Mouse (Mus musculus) E14TG2a.4 (cell line): ENCODE data around the gene Kcnmb2.
A peak's percentile ranks its signal among the peaks of the same experiment; 100 is the strongest.

Experiments
- H3K27me3 ChIP-seq: 2 replicates; pipeline ENCODE4 v1.6.1; 2014; ENCODE audit warnings: low read length, control low read depth; ENCODE audit not compliant: insufficient read depth
- H3K36me3 ChIP-seq: 2 replicates; pipeline ENCODE4 v1.6.1; 2014; ENCODE audit warnings: low read length, control low read depth; ENCODE audit not compliant: insufficient read depth
- H3K4me1 ChIP-seq: replicated peaks from 2 replicates; pipeline ENCODE4 v1.6.1; 2014; ENCODE audit warnings: low read depth, low read length, control low read depth
- H3K4me3 ChIP-seq: replicated peaks from 2 replicates; pipeline ENCODE4 v1.5.1; 2014; ENCODE audit warnings: mild to moderate bottlenecking, low read length
- H3K9me3 ChIP-seq: 2 replicates; pipeline ENCODE4 v1.6.1; 2014; ENCODE audit warnings: low read length, control low read depth
- CTCF ChIP-seq: conservative IDR thresholded peaks from 2 replicates; pipeline ENCODE4 v1.5.1; 2014; ENCODE audit warnings: low read length
- NANOG ChIP-seq: IDR thresholded peaks from 2 replicates; pipeline ENCODE4 v1.6.1; 2014; ENCODE audit warnings: borderline replicate concordance, low read length, mixed read lengths
- POU5F1 ChIP-seq: IDR thresholded peaks from 2 replicates; pipeline ENCODE4 v1.6.1; 2014; ENCODE audit warnings: low read length, borderline replicate concordance

Gene Kcnmb2

DNA sequence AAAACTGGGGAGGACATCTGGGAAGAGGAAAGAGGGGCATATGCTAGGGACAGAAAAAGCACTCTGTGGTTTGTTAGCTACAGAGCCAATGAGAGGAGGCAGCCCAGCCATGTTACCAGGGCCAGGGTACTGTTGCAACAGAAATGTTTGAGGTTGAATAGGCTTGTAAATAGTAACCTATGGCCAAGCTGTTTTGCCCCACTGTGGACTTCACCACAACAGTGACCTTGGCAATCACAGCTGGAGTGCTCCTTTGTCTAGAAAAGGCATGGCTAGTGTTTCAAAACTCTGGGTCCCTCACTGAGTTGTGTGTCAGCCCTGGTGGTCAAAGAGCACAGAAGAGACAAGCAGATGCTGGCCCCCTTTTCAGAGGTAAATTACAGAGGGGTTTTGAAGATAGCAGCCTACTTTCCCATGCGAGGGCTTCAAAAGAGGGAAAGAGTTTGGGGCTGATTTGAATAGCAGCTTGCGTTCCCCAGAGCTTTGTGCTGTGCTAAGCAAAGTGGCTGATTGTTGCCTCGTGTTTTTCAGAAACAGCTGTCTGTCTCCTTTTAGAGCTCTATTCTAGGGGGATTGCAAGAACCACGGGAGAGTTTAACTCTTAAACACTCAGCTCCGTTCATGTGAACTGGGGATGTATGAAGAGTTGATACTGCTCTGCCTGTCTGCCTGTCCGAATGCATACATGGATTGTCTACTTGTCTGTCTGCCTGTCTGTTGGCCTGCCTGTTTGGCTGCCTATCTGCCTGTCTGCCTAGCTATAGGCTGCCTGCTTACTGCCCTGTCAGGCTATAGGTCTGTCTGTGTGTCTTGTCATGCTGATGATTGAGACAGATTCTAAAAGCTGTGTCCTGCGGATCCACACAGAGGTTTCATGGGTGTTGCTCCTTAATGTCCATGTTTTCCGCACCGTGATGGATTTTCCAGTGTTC lies 165.0 kb downstream of the Kcnmb2 start:
- no peak overlapping the region for H3K4me3 ChIP-seq
- H3K4me1 ChIP-seq = peaks cover 14% of the 10 kb centered on the region
- H3K27me3 ChIP-seq = no peaks in the 10 kb centered on the region
- H3K9me3 ChIP-seq = no peaks in the 10 kb centered on the region
- no peaks in the 10 kb centered on the region for H3K36me3 ChIP-seq
- no peak for TF ChIP-seq POU5F1
- TF ChIP-seq CTCF = no peak
- no peak for TF ChIP-seq NANOG

DNA sequence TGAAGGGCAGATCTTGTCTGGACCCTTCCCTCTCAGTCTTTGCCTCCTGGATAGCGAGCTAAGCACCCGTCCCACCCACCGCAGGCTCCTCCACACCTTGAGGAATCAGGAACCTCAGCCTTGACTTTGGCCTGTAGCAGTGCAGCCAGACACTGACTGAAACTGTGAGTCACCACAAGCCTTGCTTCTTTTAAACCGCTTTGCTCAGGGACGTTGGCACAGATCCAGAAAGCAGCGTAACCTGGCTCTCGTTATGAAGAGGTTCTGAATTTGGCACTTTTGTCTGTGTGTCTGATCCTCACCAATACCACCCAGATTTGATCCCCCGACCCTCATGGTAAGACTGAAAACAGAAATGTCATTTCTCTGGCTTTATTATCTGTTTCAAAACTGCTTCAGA lies 171.6 kb downstream of the Kcnmb2 start:
- H3K4me3 ChIP-seq = no peak overlapping the region
- H3K4me1 ChIP-seq = no peaks in the 10 kb centered on the region
- peaks cover 6% of the 10 kb centered on the region; the same call in 1 of the 2 replicates for H3K9me3 ChIP-seq
- H3K27me3 ChIP-seq = no peaks in the 10 kb centered on the region
- no peak for TF ChIP-seq CTCF
- TF ChIP-seq POU5F1 = no peak
- no peaks in the 10 kb centered on the region for H3K36me3 ChIP-seq

DNA sequence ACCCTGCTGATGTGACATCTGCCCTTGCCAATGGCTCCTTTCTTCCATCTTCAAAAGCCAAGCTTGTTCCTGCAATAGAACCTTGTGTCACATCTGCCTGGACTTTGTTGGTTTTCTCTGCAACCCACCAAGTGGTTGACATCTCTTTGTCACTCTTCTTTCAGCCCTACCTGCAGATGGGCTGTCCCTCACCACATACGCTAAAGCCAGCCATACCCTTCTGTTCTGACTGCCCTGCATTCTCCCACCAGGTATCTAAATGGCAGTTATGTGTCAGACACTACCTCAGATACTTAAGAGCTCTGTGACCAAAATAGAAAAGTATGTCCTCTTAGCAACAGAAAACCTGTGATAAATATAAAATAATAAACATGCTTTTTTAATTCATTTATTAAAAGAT lies 186.5 kb downstream of the Kcnmb2 start:
- Histone ChIP-seq H3K27me3 (no peaks in the 10 kb centered on the region), H3K4me3 (no peak overlapping the region), H3K9me3 (no peaks in the 10 kb centered on the region), H3K4me1 (no peaks in the 10 kb centered on the region), H3K36me3 (no peaks in the 10 kb centered on the region)
- TF ChIP-seq POU5F1 = no peak

DNA sequence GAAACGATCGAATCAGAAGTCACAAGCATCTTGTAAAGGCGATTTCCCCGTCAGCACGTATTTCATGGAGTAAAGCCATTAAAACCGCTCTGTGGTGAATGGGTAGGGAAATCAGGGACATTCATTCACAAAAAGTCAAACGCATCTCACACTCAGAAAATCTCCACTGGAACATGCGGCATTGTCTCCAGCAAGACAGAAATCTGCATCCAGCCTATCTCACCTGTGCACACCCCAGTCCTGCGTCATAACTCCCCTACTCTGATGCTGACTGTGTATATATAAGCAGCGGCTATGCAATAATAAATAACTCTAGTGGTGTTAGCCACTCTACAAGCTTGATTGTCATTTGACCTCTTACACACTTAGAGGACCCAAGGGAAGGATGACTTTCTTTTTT lies 199.1 kb downstream of the Kcnmb2 start:
- Histone ChIP-seq H3K36me3 (no peaks in the 10 kb centered on the region), H3K27me3 (no peaks in the 10 kb centered on the region), H3K4me3 (no peak overlapping the region), H3K9me3 (no peaks in the 10 kb centered on the region), H3K4me1 (no peaks in the 10 kb centered on the region)
- TF ChIP-seq CTCF (no peak), NANOG (no peak), POU5F1 (no peak)

DNA sequence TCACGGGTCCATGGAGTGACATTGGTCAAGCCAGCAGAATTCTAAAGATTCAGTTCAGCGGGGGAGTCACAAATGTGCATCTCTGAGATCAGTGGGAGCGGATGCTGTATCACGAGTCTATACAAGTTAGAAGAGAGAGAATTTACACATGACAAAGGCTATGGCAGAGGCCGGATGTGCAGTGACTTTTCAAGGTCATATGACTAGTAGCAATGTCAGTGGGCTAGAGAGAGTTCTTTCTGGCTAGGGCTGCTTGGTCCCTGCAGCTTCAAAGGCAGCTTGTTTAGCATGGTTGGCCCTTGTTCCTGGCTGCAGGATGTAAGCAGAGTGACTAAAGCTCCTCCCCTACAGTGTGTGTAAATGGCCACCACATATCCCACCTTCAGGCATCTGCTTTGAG lies 217.5 kb downstream of the Kcnmb2 start:
- Histone ChIP-seq H3K9me3 (peaks cover 4% of the 10 kb centered on the region), H3K4me3 (no peak overlapping the region), H3K4me1 (peaks cover 32% of the 10 kb centered on the region), H3K27me3 (no peaks in the 10 kb centered on the region), H3K36me3 (no peaks in the 10 kb centered on the region)
- TF ChIP-seq NANOG (peak; percentile 12; the same call in 1 of the 2 replicates), CTCF (no peak)

DNA sequence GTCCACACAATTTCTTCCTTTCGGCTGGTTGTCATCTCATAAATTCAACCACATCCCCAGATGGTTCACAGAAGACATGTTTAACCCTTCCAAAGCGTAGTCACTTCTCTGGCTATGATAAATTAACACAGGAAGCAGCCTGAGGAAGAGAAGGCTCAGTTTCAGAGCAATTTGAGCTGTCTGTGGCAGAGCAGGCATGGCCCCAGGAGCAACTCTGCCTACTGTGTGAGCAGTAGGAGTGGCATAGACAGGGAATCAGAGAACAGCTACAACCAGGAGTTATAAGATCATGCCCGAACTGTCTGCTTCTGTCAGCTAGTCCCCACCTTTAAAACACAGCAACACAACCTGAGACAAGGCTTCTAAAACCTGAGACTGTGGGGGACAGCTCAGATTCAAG lies 219.4 kb downstream of the Kcnmb2 start:
- peaks cover 32% of the 10 kb centered on the region for H3K4me1 ChIP-seq
- H3K36me3 ChIP-seq = no peaks in the 10 kb centered on the region
- TF ChIP-seq NANOG (no peak), CTCF (no peak), POU5F1 (no peak)
- no peak overlapping the region for H3K4me3 ChIP-seq
- peaks cover 4% of the 10 kb centered on the region for H3K9me3 ChIP-seq
- no peaks in the 10 kb centered on the region for H3K27me3 ChIP-seq

DNA sequence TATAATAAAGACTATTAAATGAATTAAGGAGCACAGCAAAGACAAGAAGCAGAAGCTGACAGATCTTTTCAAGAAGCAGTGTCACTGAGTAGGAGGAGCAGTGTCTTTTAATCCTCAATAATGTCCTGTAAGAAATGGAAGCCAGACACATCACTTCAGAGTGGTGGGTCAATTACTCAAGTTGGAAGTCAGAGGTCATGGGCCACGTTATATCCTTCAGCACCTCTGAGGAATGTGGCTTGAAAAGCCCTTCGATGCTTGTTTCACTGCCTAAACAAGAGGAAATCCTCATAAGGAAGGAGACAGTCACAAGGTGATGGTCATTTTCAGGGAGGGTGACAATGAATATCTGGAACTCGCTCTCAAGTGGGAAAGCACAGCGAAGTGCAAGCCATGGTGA lies 223.1 kb downstream of the Kcnmb2 start:
- Histone ChIP-seq H3K4me3 (no peak overlapping the region), H3K4me1 (peaks cover 27% of the 10 kb centered on the region), H3K9me3 (no peaks in the 10 kb centered on the region), H3K27me3 (no peaks in the 10 kb centered on the region), H3K36me3 (no peaks in the 10 kb centered on the region)
- no peak for TF ChIP-seq POU5F1
- no peak for TF ChIP-seq NANOG
- no peak for TF ChIP-seq CTCF

DNA sequence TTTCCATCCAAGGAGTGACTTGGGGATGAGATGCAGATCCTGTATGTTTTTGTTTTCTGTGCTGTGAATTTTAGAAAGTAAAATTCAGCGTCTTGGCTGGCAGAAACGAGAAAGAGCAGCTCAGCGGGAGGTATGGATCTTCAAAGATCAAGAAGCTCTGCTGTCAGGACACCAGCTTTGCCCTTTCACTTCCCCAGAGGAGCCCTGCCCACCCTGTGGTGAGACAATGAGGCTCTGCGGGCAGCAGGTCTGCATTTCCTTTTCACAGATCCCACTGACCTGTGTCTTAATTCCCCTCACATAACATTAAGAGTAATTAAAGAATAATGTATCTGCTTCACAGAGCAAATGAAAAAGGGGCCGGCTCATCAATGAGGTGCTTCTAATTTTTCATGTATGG lies 226.1 kb downstream of the Kcnmb2 start:
- H3K27me3 ChIP-seq = no peaks in the 10 kb centered on the region
- peaks cover 12% of the 10 kb centered on the region for H3K4me1 ChIP-seq
- no peak for TF ChIP-seq NANOG
- no peak for TF ChIP-seq POU5F1
- TF ChIP-seq CTCF = no peak
- H3K9me3 ChIP-seq = no peaks in the 10 kb centered on the region
- no peak overlapping the region for H3K4me3 ChIP-seq
- H3K36me3 ChIP-seq = no peaks in the 10 kb centered on the region

DNA sequence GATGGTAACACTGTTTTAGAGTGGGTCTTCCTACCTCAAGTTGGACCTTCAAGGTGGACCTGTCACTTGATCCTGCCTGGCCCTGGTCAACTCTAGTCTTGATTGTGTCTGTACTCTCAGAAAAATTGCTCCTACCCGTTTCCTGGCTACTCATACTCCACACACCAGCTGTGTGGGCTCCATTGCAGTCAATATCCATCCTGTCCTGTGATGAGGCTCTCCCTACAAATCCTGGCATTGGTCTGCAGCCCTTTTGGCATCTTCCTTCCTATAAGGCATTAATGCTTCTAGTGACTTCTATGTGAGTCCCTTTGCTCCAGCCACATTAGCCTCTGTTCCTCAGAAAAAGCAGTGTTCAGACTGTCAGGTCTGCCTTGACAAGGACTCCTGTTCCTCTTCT lies 228.4 kb downstream of the Kcnmb2 start:
- H3K27me3 ChIP-seq = no peaks in the 10 kb centered on the region
- H3K9me3 ChIP-seq = no peaks in the 10 kb centered on the region
- TF ChIP-seq NANOG (no peak), CTCF (no peak), POU5F1 (no peak)
- peaks cover 12% of the 10 kb centered on the region for H3K4me1 ChIP-seq
- H3K36me3 ChIP-seq = no peaks in the 10 kb centered on the region
- no peak overlapping the region for H3K4me3 ChIP-seq
